Mouse (Mus musculus) T-helper 17 cell (primary cell): ENCODE results near the gene Tspo.

ENCODE experiments used
- in situ Hi-C, 2 experiments: fragments of 300-600 bp; cut with MboI, MseI; formaldehyde crosslinking; loops; 1 replicate in 1 of 2; 2 replicates in 1 of 2; pipeline ENCODE4 v1.15.1; 2025; ENCODE audit warnings: high pct_unique_total_duplicates in 2 of 2

Tspo gene

GRCm38 (mm10) chr15:83576651-83577050, 13.3 kb downstream of the Tspo start:
- in situ Hi-C loops: no loop called here

GRCm38 (mm10) chr15:83582931-83583330, 19.5 kb downstream of the Tspo start:
- in situ Hi-C loops: no loop called here

- in situ Hi-C loops: no loop called here
Observed at GRCm38 (mm10) chr15:83583419-83584156, 20.2 kb downstream of the Tspo start.

GRCm38 (mm10) chr15:83584741-83585220, 21.4 kb downstream of the Tspo start:
- in situ Hi-C loops: no loop called here

GRCm38 (mm10) chr15:83590841-83591240, 27.4 kb downstream of the Tspo start:
- in situ Hi-C loops: loop anchor here (5.0 to 10.0 kb wide), 3 partner anchors 34 to 1246 kb away; no protein-coding TSS in a partner anchor

GRCm38 (mm10) chr15:83591758-83592157, 28.4 kb downstream of the Tspo start:
- in situ Hi-C loops: loop anchor here (5.0 to 10.0 kb wide), 3 partner anchors 34 to 1247 kb away; no protein-coding TSS in a partner anchor

GRCm38 (mm10) chr15:83592260-83593188, 29.1 kb downstream of the Tspo start:
- in situ Hi-C loops: loop anchor here (5.0 to 10.0 kb wide), 3 partner anchors 35 to 1248 kb away; no protein-coding TSS in a partner anchor

GRCm38 (mm10) chr15:83593189-83593585, 29.8 kb downstream of the Tspo start:
- in situ Hi-C loops: loop anchor here (5.0 to 10.0 kb wide), 3 partner anchors 36 to 1248 kb away; no protein-coding TSS in a partner anchor

GRCm38 (mm10) chr15:83593702-83594512, 30.5 kb downstream of the Tspo start:
- in situ Hi-C loops: loop anchor here (5.0 to 10.0 kb wide), 3 partner anchors 37 to 1249 kb away; no protein-coding TSS in a partner anchor

GRCm38 (mm10) chr15:83594513-83595363, 31.3 kb downstream of the Tspo start, which contains the start of gene Ttll12:
Gene Ttll12, minus strand, starts transcription at chr15:83595157.
- in situ Hi-C loops: loop anchor here (5.0 to 10.0 kb wide), 3 partner anchors 37 to 1250 kb away; no protein-coding TSS in a partner anchor

- in situ Hi-C loops: loop anchor here in 1 of 2 experiments (10.0 kb wide), 1 partner anchor 1251 kb away; no protein-coding TSS in a partner anchor
Observed at GRCm38 (mm10) chr15:83595364-83595711, 31.9 kb downstream of the Tspo start.

- in situ Hi-C loops: loop anchor here in 1 of 2 experiments (10.0 kb wide), 1 partner anchor 1252 kb away; no protein-coding TSS in a partner anchor
Observed at GRCm38 (mm10) chr15:83596833-83597232, 33.4 kb downstream of the Tspo start.

GRCm38 (mm10) chr15:83601185-83601584, 37.8 kb downstream of the Tspo start:
- in situ Hi-C loops: no loop called here

GRCm38 (mm10) chr15:83602372-83603045, 39.1 kb downstream of the Tspo start:
- in situ Hi-C loops: no loop called here

- in situ Hi-C loops: no loop called here
Observed at GRCm38 (mm10) chr15:83603046-83603396, 39.6 kb downstream of the Tspo start.

- in situ Hi-C loops: no loop called here
Observed at GRCm38 (mm10) chr15:83603426-83603825, 40.0 kb downstream of the Tspo start.

GRCm38 (mm10) chr15:83606216-83606615, 42.8 kb downstream of the Tspo start:
- in situ Hi-C loops: no loop called here

GRCm38 (mm10) chr15:83606700-83607099, 43.3 kb downstream of the Tspo start:
- in situ Hi-C loops: no loop called here

GRCm38 (mm10) chr15:83607115-83607802, 43.9 kb downstream of the Tspo start:
- in situ Hi-C loops: no loop called here
